Mouse (Mus musculus) stomach, embryonic 14.5 days (tissue): ENCODE data around the gene Rpa1. TPM values are rescaled to one million over a fixed set of nuclear protein-coding genes. Genes with fewer than 3 reads are reported as not detected.

Experiments
- ATAC-seq: fragments of 200-750 bp; cut with Nextera tagmentation; 2 replicates; pipeline ENCODE4 v1.8.0; 2017; ENCODE audit warnings: low read depth, moderate TSS enrichment; ENCODE audit not compliant: insufficient number of reproducible peaks, insufficient read depth, low FRiP score
- H3K27ac ChIP-seq: fragments of 300-500 bp; sonication (generic); 2 replicates; pipeline ENCODE4 v1.5.1; 2014; ENCODE audit warnings: mild to moderate bottlenecking, low read length, moderate library complexity, mixed read lengths
- H3K27me3 ChIP-seq: fragments of 300-500 bp; sonication (generic); 2 replicates; pipeline ENCODE4 v1.6.1; 2014; ENCODE audit warnings: low read length, control low read depth, mixed read lengths; ENCODE audit not compliant: control insufficient read depth, insufficient read depth
- H3K36me3 ChIP-seq: fragments of 300-500 bp; sonication (generic); 2 replicates; pipeline ENCODE4 v1.6.1; 2014; ENCODE audit warnings: mild to moderate bottlenecking, control low read depth, low read length, moderate library complexity, mixed read lengths; ENCODE audit not compliant: control insufficient read depth, insufficient read depth
- H3K4me1 ChIP-seq: fragments of 300-500 bp; sonication (generic); 2 replicates; pipeline ENCODE4 v1.6.1; 2014; ENCODE audit warnings: low read length, control low read depth, mixed read lengths; ENCODE audit not compliant: control insufficient read depth, insufficient read depth
- H3K4me2 ChIP-seq: fragments of 300-500 bp; sonication (generic); replicated peaks from 2 replicates; pipeline ENCODE4 v1.6.1; 2014; ENCODE audit warnings: low read depth, low read length, control low read depth
- H3K4me3 ChIP-seq: fragments of 300-500 bp; sonication (generic); 2 replicates; pipeline ENCODE4 v1.5.1; 2014; ENCODE audit warnings: low read depth, low read length, control low read depth
- H3K9ac ChIP-seq: fragments of 300-500 bp; sonication (generic); replicated peaks from 2 replicates; pipeline ENCODE4 v1.6.1; 2014; ENCODE audit warnings: low read depth, mild to moderate bottlenecking, control low read depth, low read length, moderate library complexity, mixed read lengths
- H3K9me3 ChIP-seq: fragments of 300-500 bp; sonication (generic); 2 replicates; pipeline ENCODE4 v1.6.1; 2016; ENCODE audit warnings: low read depth, low read length, control low read depth; ENCODE audit not compliant: control insufficient read depth
- WGBS: fragments of 180-500 bp; shearing (Covaris S2); extraction: QIAGEN DNeasy Blood & Tissue Kit; methylation state at CpG from one replicate; pipeline ENCODE4 v1.1.7; 2014; 5-methylcytosine and 5-hydroxymethylcytosine counted together
- polyA plus RNA-seq: library from polyadenylated mRNA; unstranded; fragments of >200 nt; fragmentation: Nextera tagmentation; extraction: Ambion mirVana; gene quantifications from 2 replicates; pipeline ENCODE4 v1.2.1, GENCODE M21; 2014

The Rpa1 gene
- polyA plus RNA-seq, 1 experiment from 2014 or later, result 121 TPM

GRCm38 (mm10) chr11:75270985-75271434 is 77.1 kb downstream of the Rpa1 start:
- Histone ChIP-seq H3K4me1 (0 out of 2 replicates have a peak, but pooled peaks cover 4% of the 10 kb centered on the region), H3K9ac (no peak overlapping the region), H3K36me3 (no peaks in the 10 kb centered on the region), H3K4me3 (no peak overlapping the region), H3K27ac (no peak overlapping the region), H3K27me3 (no peaks in the 10 kb centered on the region), H3K4me2 (no peak overlapping the region), H3K9me3 (no peaks in the 10 kb centered on the region)
- WGBS, result 61% methylated on average over 7 of the region's 7 CpGs
- ATAC-seq, result no peak

- Histone ChIP-seq H3K4me2 (no peak overlapping the region), H3K27me3 (no peaks in the 10 kb centered on the region), H3K4me3 (no peak overlapping the region), H3K9ac (no peak overlapping the region), H3K27ac (no peak overlapping the region), H3K36me3 (no peaks in the 10 kb centered on the region), H3K9me3 (no peaks in the 10 kb centered on the region), H3K4me1 (0 out of 2 replicates have a peak, but pooled peaks cover 4% of the 10 kb centered on the region)
- 72% methylated on average over 8 of the region's 8 CpGs for WGBS
- no peak for ATAC-seq
These were observed 77.7 kb downstream of the Rpa1 start for GRCm38 (mm10) chr11:75270276-75270984.

- H3K36me3 ChIP-seq, result no peaks in the 10 kb centered on the region
- 77% methylated on average over 4 of the region's 4 CpGs for WGBS
- no peak overlapping the region for H3K9ac ChIP-seq
- no peak overlapping the region for H3K4me3 ChIP-seq
- ATAC-seq, result no peak
- no peak overlapping the region for H3K4me2 ChIP-seq
- H3K4me1 ChIP-seq, result no peaks in the 10 kb centered on the region
- no peak overlapping the region for H3K27ac ChIP-seq
- H3K27me3 ChIP-seq, result no peaks in the 10 kb centered on the region
- H3K9me3 ChIP-seq, result no peaks in the 10 kb centered on the region
These were observed 78.9 kb downstream of the Rpa1 start for GRCm38 (mm10) chr11:75269213-75269612.

- no peak overlapping the region for H3K4me3 ChIP-seq
- no peak overlapping the region for H3K9ac ChIP-seq
- WGBS, result 82% methylated on average over 5 of the region's 5 CpGs
- H3K27ac ChIP-seq, result no peak overlapping the region
- no peak overlapping the region for H3K4me2 ChIP-seq
- H3K36me3 ChIP-seq, result no peaks in the 10 kb centered on the region
- no peaks in the 10 kb centered on the region for H3K27me3 ChIP-seq
- no peak for ATAC-seq
- no peaks in the 10 kb centered on the region for H3K9me3 ChIP-seq
- peaks cover 3% of the 10 kb centered on the region; the same call in 1 of the 2 replicates for H3K4me1 ChIP-seq
These were observed 79.6 kb downstream of the Rpa1 start for GRCm38 (mm10) chr11:75268492-75268891.

GRCm38 (mm10) chr11:75267826-75268281 is 80.3 kb downstream of the Rpa1 start:
- peaks cover 9% of the 10 kb centered on the region for H3K4me1 ChIP-seq
- H3K4me2 ChIP-seq, result no peak overlapping the region
- H3K4me3 ChIP-seq, result no peak overlapping the region
- no peaks in the 10 kb centered on the region for H3K9me3 ChIP-seq
- ATAC-seq, result no peak
- no peak overlapping the region for H3K9ac ChIP-seq
- 52% methylated on average over 9 of the region's 9 CpGs for WGBS
- no peaks in the 10 kb centered on the region for H3K27me3 ChIP-seq
- H3K36me3 ChIP-seq, result no peaks in the 10 kb centered on the region
- no peak overlapping the region for H3K27ac ChIP-seq

GRCm38 (mm10) chr11:75265545-75265944 is 82.6 kb downstream of the Rpa1 start:
- WGBS, result 64% methylated on average over 15 of the region's 15 CpGs
- H3K4me2 ChIP-seq, result no peak overlapping the region
- no peaks in the 10 kb centered on the region for H3K9me3 ChIP-seq
- no peaks in the 10 kb centered on the region for H3K36me3 ChIP-seq
- H3K4me1 ChIP-seq, result peaks cover 20% of the 10 kb centered on the region
- no peak overlapping the region for H3K4me3 ChIP-seq
- no peak for ATAC-seq
- no peak overlapping the region for H3K9ac ChIP-seq
- no peaks in the 10 kb centered on the region for H3K27me3 ChIP-seq
- no peak overlapping the region for H3K27ac ChIP-seq

- Histone ChIP-seq H3K4me3 (no peak overlapping the region), H3K9ac (no peak overlapping the region), H3K9me3 (no peaks in the 10 kb centered on the region), H3K4me1 (peaks cover 20% of the 10 kb centered on the region), H3K27me3 (no peaks in the 10 kb centered on the region), H3K36me3 (no peaks in the 10 kb centered on the region), H3K27ac (no peak overlapping the region), H3K4me2 (no peak overlapping the region)
- ATAC-seq, result no peak
- 90% methylated on average over 6 of the region's 6 CpGs for WGBS
These were observed 83.6 kb downstream of the Rpa1 start for GRCm38 (mm10) chr11:75264550-75264949.

- Histone ChIP-seq H3K9ac (no peak overlapping the region), H3K27ac (peak overlapping the region; percentile 3; the same call in 1 of the 2 replicates), H3K9me3 (no peaks in the 10 kb centered on the region), H3K4me3 (no peak overlapping the region), H3K36me3 (no peaks in the 10 kb centered on the region), H3K27me3 (no peaks in the 10 kb centered on the region), H3K4me1 (peaks cover 20% of the 10 kb centered on the region), H3K4me2 (no peak overlapping the region)
- 60% methylated on average over 6 of the region's 6 CpGs for WGBS
- ATAC-seq, result no peak
These were observed 84.2 kb downstream of the Rpa1 start for GRCm38 (mm10) chr11:75263964-75264312.
